ENCODE assay signal across 7 mouse cellular contexts in genomic region chr13:113734134-113734794, GRCm38 (mm10).
A peak's percentile ranks its signal among the peaks of the same experiment; 100 is the strongest.
DNase-seq lines count a peak whose midpoint lies in the region; ATAC-seq and TF ChIP-seq lines count a peak whose summit lies in the region.

No protein-coding gene starts in this region.

- peak; percentile 9 for DNase-seq in thymus, postnatal 14 days
- DNase-seq in thymus, postnatal 10 days (ENCODE audit: low spot score in 2 of 2) = no peak
- peak; percentile 16 to 41 for DNase-seq in left cerebral cortex, adult 2 months (ENCODE audit: extremely low spot score in 1 of 2, low spot score in 2 of 2)
- DNase-seq in urinary bladder, adult 2 months (ENCODE audit: low spot score) = no peak

- H3K4me3 ChIP-seq in forebrain, embryonic 16.5 days (replicated peaks; ENCODE audit: low read length) = no peak overlapping the region
- no peak overlapping the region for H3K4me3 ChIP-seq in left cerebral cortex, adult 2 months
- no peak overlapping the region for H3K4me3 ChIP-seq in neural tube, embryonic 15.5 days (replicated peaks)

- H3K27ac ChIP-seq in forebrain, embryonic 16.5 days (ENCODE audit: low read length) = peak overlapping the region; percentile 78
- no peak overlapping the region for H3K27ac ChIP-seq in left cerebral cortex, adult 2 months
- peak overlapping the region; percentile 45 for H3K27ac ChIP-seq in neural tube, embryonic 15.5 days (replicated peaks)

- peak overlapping the region; percentile 16; the same call in 1 of the 2 replicates for H3K4me2 ChIP-seq in forebrain, embryonic 16.5 days (ENCODE audit: low read length)
- H3K4me2 ChIP-seq in neural tube, embryonic 15.5 days = no peak overlapping the region

- ATAC-seq in forebrain, embryonic 16.5 days = peak; percentile 97
- peak; percentile 88 for ATAC-seq in neural tube, embryonic 15.5 days (ENCODE audit: low FRiP score)
- no peak for ATAC-seq in megakaryocyte, adult 5-6 weeks (ENCODE audit: poor library complexity, severe bottlenecking)

- no peaks in the 10 kb centered on the region for H3K36me3 ChIP-seq in forebrain, embryonic 16.5 days (ENCODE audit: control insufficient read depth, insufficient read depth)
- no peaks in the 10 kb centered on the region for H3K36me3 ChIP-seq in neural tube, embryonic 15.5 days

- peaks cover 15% of the 10 kb centered on the region for H3K4me1 ChIP-seq in forebrain, embryonic 16.5 days (replicated peaks; ENCODE audit: control insufficient read depth, insufficient read depth, low read length)
- peaks cover 12% of the 10 kb centered on the region for H3K4me1 ChIP-seq in neural tube, embryonic 15.5 days

- TF ChIP-seq CTCF in left cerebral cortex, adult 2 months (IDR thresholded peaks at IDR 0.05) = no peak

- 13% methylated on average over 5 of the region's 5 CpGs for WGBS in forebrain, embryonic 16.5 days
- WGBS in neural tube, embryonic 15.5 days = 22% methylated on average over 5 of the region's 5 CpGs

- intact Hi-C loops in left cerebral cortex, adult 2 months (cut with DNase I) = loop anchor here (5.0 kb wide), 1 partner anchor 48 kb away; no protein-coding TSS in a partner anchor

- no peaks in the 10 kb centered on the region for H3K9me3 ChIP-seq in forebrain, embryonic 16.5 days (ENCODE audit: control insufficient read depth, low read length)
- H3K9me3 ChIP-seq in neural tube, embryonic 15.5 days (replicated peaks) = no peaks in the 10 kb centered on the region

- no peaks in the 10 kb centered on the region for H3K27me3 ChIP-seq in forebrain, embryonic 16.5 days (replicated peaks; ENCODE audit: control insufficient read depth, insufficient read depth, low read length)
- no peaks in the 10 kb centered on the region for H3K27me3 ChIP-seq in neural tube, embryonic 15.5 days (replicated peaks)

- H3K9ac ChIP-seq in forebrain, embryonic 16.5 days (replicated peaks; ENCODE audit: low read depth, low read length) = no peak overlapping the region
- no peak overlapping the region for H3K9ac ChIP-seq in neural tube, embryonic 15.5 days (replicated peaks)

Comparison
In these comparisons a context has a peak if more than half of its experiments do, and no peak if none do; other contexts are left out.
1. DNase-seq: peak in thymus, postnatal 14 days (single experiment) and left cerebral cortex, adult 2 months (2 of 2); none in thymus, postnatal 10 days (0 of 2) and urinary bladder, adult 2 months (single experiment).